Mouse (Mus musculus) MEL (cell line): Measurements from ENCODE around the gene Ap2a1. TPM values are rescaled to one million over a fixed set of nuclear protein-coding genes. Genes with fewer than 3 reads are reported as not detected.

Source experiments
- DNase-seq: peaks from one replicate; pipeline ENCODE4 v3.0.0; 2011; ENCODE audit warnings: low read depth, low spot score
- H3K27ac ChIP-seq: 2 replicates; pipeline ENCODE4 v1.5.1; 2012; ENCODE audit warnings: low read depth, mild to moderate bottlenecking, control low read depth, low read length, moderate library complexity; ENCODE audit not compliant: control insufficient read depth
- H3K27me3 ChIP-seq, 2 experiments: fragments of 150-350 bp in 1 of 2; sonication (generic) in 1 of 2; 2 replicates each; pipeline ENCODE4 v1.6.1; 2012; ENCODE audit warnings: low read length in 2 of 2, mild to moderate bottlenecking in 2 of 2, improper control_type of control experiment in 1 of 2, moderate library complexity in 1 of 2; ENCODE audit not compliant: insufficient read depth in 2 of 2, control insufficient read depth in 1 of 2
- H3K36me3 ChIP-seq, 2 experiments: 2 replicates each; pipeline ENCODE4 v1.6.1; 2012 to 2014; ENCODE audit warnings: low read length in 2 of 2, improper control_type of control experiment in 1 of 2, inconsistent platforms in 1 of 2, mild to moderate bottlenecking in 1 of 2; ENCODE audit not compliant: insufficient read depth in 2 of 2, control insufficient read depth in 1 of 2
- H3K4me1 ChIP-seq, 2 experiments: fragments of 150-350 bp in 1 of 2; sonication (generic) in 1 of 2; 2 replicates each; pipeline ENCODE4 v1.6.1; 2012; ENCODE audit warnings: low read length in 2 of 2, improper control_type of control experiment in 1 of 2, mild to moderate bottlenecking in 1 of 2; ENCODE audit not compliant: insufficient read depth in 2 of 2, control insufficient read depth in 1 of 2
- H3K4me3 ChIP-seq, 2 experiments: fragments of 150-350 bp in 1 of 2; sonication (generic) in 1 of 2; 2 replicates each; pipeline ENCODE4 v1.5.1; 2012; ENCODE audit warnings: low read depth in 2 of 2, low read length in 2 of 2, mild to moderate bottlenecking in 2 of 2, moderate library complexity in 2 of 2, control low read depth in 1 of 2, improper control_type of control experiment in 1 of 2; ENCODE audit not compliant: control insufficient read depth in 1 of 2, insufficient read depth in 1 of 2
- H3K79me2 ChIP-seq: 2 replicates; pipeline ENCODE4 v1.6.1; 2012; ENCODE audit warnings: mild to moderate bottlenecking, low read length, moderate library complexity; ENCODE audit not compliant: control insufficient read depth, poor library complexity, insufficient read depth
- H3K9ac ChIP-seq: 2 replicates; pipeline ENCODE4 v1.6.1; 2012; ENCODE audit warnings: low read depth, mild to moderate bottlenecking, control low read depth, low read length, moderate library complexity; ENCODE audit not compliant: control insufficient read depth, poor library complexity, severe bottlenecking
- H3K9me3 ChIP-seq: fragments of 150-350 bp; sonication (generic); replicated peaks from 2 replicates; pipeline ENCODE4 v1.6.1; 2012; ENCODE audit warnings: mild to moderate bottlenecking, low read length, improper control_type of control experiment, moderate library complexity; ENCODE audit not compliant: insufficient read depth
- CHD1 ChIP-seq: IDR thresholded peaks from 2 replicates; pipeline ENCODE4 v1.6.1; 2012; ENCODE audit warnings: low read depth, mild to moderate bottlenecking, inconsistent platforms, low read length, improper control_type of control experiment
- CHD2 ChIP-seq: IDR thresholded peaks from 2 replicates; pipeline ENCODE4 v1.6.1; 2011; ENCODE audit warnings: low read length, improper control_type of control experiment
- EP300 ChIP-seq, 2 experiments: IDR thresholded peaks; 2 replicates each; pipeline ENCODE4 v1.6.1; 2011; ENCODE audit warnings: improper control_type of control experiment in 2 of 2, low read length in 2 of 2, low read depth in 1 of 2, mild to moderate bottlenecking in 1 of 2
- GABPA ChIP-seq: IDR thresholded peaks from 2 replicates; pipeline ENCODE4 v1.6.1; 2012; ENCODE audit warnings: low read depth, mild to moderate bottlenecking, inconsistent platforms, low read length, improper control_type of control experiment, moderate library complexity
- GATA1 ChIP-seq: IDR thresholded peaks from 2 replicates; pipeline ENCODE4 v1.6.1; 2011; ENCODE audit warnings: low read depth, low read length, improper control_type of control experiment
- JUND ChIP-seq: IDR thresholded peaks from 2 replicates; pipeline ENCODE4 v1.6.1; 2011; ENCODE audit warnings: low read depth, mild to moderate bottlenecking, improper control_type of control experiment, low read length
- MAFK ChIP-seq: IDR thresholded peaks from 2 replicates; pipeline ENCODE4 v1.6.1; 2011; ENCODE audit warnings: low read depth, mild to moderate bottlenecking, low read length, improper control_type of control experiment, borderline replicate concordance
- MEF2A ChIP-seq: IDR thresholded peaks from 2 replicates; pipeline ENCODE4 v1.6.1; 2014; ENCODE audit warnings: low read depth, mild to moderate bottlenecking, inconsistent platforms, low read length, improper control_type of control experiment; ENCODE audit not compliant: poor library complexity, insufficient replicate concordance, severe bottlenecking; ENCODE audit errors: extremely low read depth
- MXI1 ChIP-seq: IDR thresholded peaks from 2 replicates; pipeline ENCODE4 v1.6.1; 2011; ENCODE audit warnings: mild to moderate bottlenecking, low read depth, low read length, improper control_type of control experiment
- MYB ChIP-seq: IDR thresholded peaks from 2 replicates; pipeline ENCODE4 v1.6.1; 2011; ENCODE audit warnings: mild to moderate bottlenecking, low read depth, low read length, improper control_type of control experiment
- NELFE ChIP-seq: IDR thresholded peaks from 2 replicates; pipeline ENCODE4 v1.6.1; 2011; ENCODE audit warnings: low read depth, low read length, improper control_type of control experiment
- POLR2AphosphoS5 ChIP-seq: IDR thresholded peaks from 2 replicates; pipeline ENCODE4 v1.6.1; 2012; ENCODE audit warnings: low read depth, borderline replicate concordance, mild to moderate bottlenecking, inconsistent platforms, low read length, moderate library complexity, mixed read lengths
- RAD21 ChIP-seq: IDR thresholded peaks from 2 replicates; pipeline ENCODE4 v1.6.1; 2011; ENCODE audit warnings: mild to moderate bottlenecking, low read depth, low read length, improper control_type of control experiment
- SIN3A ChIP-seq: IDR thresholded peaks from 2 replicates; pipeline ENCODE4 v1.6.1; 2012; ENCODE audit warnings: low read length, improper control_type of control experiment, inconsistent platforms
- TBP ChIP-seq: IDR thresholded peaks from 2 replicates; pipeline ENCODE4 v1.8.0; 2011; ENCODE audit warnings: low read depth, low read length, improper control_type of control experiment
- UBTF ChIP-seq: IDR thresholded peaks from 2 replicates; pipeline ENCODE4 v1.6.1; 2012; ENCODE audit warnings: low read depth, mild to moderate bottlenecking, inconsistent platforms, low read length, improper control_type of control experiment, moderate library complexity, borderline replicate concordance; ENCODE audit not compliant: insufficient read depth
- USF2 ChIP-seq, 2 experiments: IDR thresholded peaks; 2 replicates each; pipeline ENCODE4 v1.6.1; 2011 to 2012; ENCODE audit warnings: improper control_type of control experiment in 2 of 2, low read length in 2 of 2, borderline replicate concordance in 1 of 2, inconsistent platforms in 1 of 2, low read depth in 1 of 2, mild to moderate bottlenecking in 1 of 2; ENCODE audit not compliant: insufficient read depth in 1 of 2
- ZC3H11A ChIP-seq: IDR thresholded peaks from 2 replicates; pipeline ENCODE4 v1.6.1; 2012; ENCODE audit warnings: low read depth, mild to moderate bottlenecking, inconsistent platforms, low read length, improper control_type of control experiment
- ZKSCAN1 ChIP-seq: IDR thresholded peaks from 2 replicates; pipeline ENCODE4 v1.6.1; 2012; ENCODE audit warnings: low read depth, mild to moderate bottlenecking, inconsistent platforms, low read length, improper control_type of control experiment, moderate library complexity
- ZNF384 ChIP-seq: IDR thresholded peaks from 2 replicates; pipeline ENCODE4 v1.6.1; 2012; ENCODE audit warnings: low read depth, mild to moderate bottlenecking, inconsistent platforms, low read length, improper control_type of control experiment
- polyA plus RNA-seq, 2 experiments: library from polyadenylated mRNA; stranded (reverse) in 1 of 2; unstranded in 1 of 2; fragments of >175 nt in 1 of 2; fragments of >200 nt in 1 of 2; gene quantifications; 2 replicates each; pipeline versions ENCODE4 v1.2.1 to v1.2.4; 2012; ENCODE audit warnings: low replicate concordance in 2 of 2, low read depth in 1 of 2; ENCODE audit not compliant: insufficient read length in 2 of 2, insufficient read depth in 1 of 2, missing spikeins in 1 of 2
- total RNA-seq: library from RNA; depleted of rRNA; stranded (reverse); fragments of 300-350 nt; gene quantifications from 2 replicates; pipeline ENCODE4 v1.2.3, GENCODE M21; 2012

The Ap2a1 gene
- total and polyA plus RNA-seq, 3 experiments = 54.0 to 107 (median 73.1) TPM

- H3K4me1 ChIP-seq = peaks cover 5 to 31% of the 10 kb centered on the region in 2 experiments
Observed at GRCm38 (mm10) chr7:44853596-44854355, 75.5 kb downstream of the Ap2a1 start.

GRCm38 (mm10) chr7:44853065-44853464 lies 76.2 kb downstream of the Ap2a1 start:
- no peak for DNase-seq
- H3K9me3 ChIP-seq = no peaks in the 10 kb centered on the region
- TF ChIP-seq GABPA (no peak), RAD21 (no peak), ZKSCAN1 (no peak), MAFK (no peak), ZNF384 (no peak), MXI1 (no peak), EP300 (IDR thresholded peaks at IDR 0.05; ENCODE audit: low read depth in 1 of 2, low read length in 2 of 2) (no peak), GATA1 (no peak), CHD1 (no peak), JUND (no peak), MEF2A (no peak), POLR2AphosphoS5 (no peak), UBTF (no peak), TBP (no peak)
- no peaks in the 10 kb centered on the region for H3K27me3 ChIP-seq
- peaks cover 0 to 20% of the 10 kb centered on the region in 2 experiments; a peak in 2 of 4 replicates for H3K36me3 ChIP-seq
- no peak overlapping the region for H3K4me3 ChIP-seq
- H3K27ac ChIP-seq = no peak overlapping the region
- peaks cover 29% of the 10 kb centered on the region for H3K79me2 ChIP-seq
- no peak overlapping the region for H3K9ac ChIP-seq
- peaks cover 5 to 27% of the 10 kb centered on the region in 2 experiments for H3K4me1 ChIP-seq

More at GRCm38 (mm10) chr7:44853596-44854355, 75.5 kb downstream of the Ap2a1 start:
- DNase-seq = no peak
- no peaks in the 10 kb centered on the region for H3K27me3 ChIP-seq
- TF ChIP-seq JUND (no peak), NELFE (no peak), SIN3A (no peak), USF2 (IDR thresholded peaks at IDR 0.05; ENCODE audit: borderline replicate concordance in 1 of 2, insufficient read depth in 1 of 2, low read depth in 1 of 2, low read length in 2 of 2) (no peak), MYB (no peak), CHD2 (no peak), UBTF (no peak), POLR2AphosphoS5 (no peak), ZC3H11A (no peak)
- peaks cover 27% of the 10 kb centered on the region for H3K79me2 ChIP-seq
- no peaks in the 10 kb centered on the region for H3K9me3 ChIP-seq
- H3K4me3 ChIP-seq = no peak overlapping the region
- H3K36me3 ChIP-seq = peaks cover 0 to 20% of the 10 kb centered on the region in 2 experiments; a peak in 2 of 4 replicates
- no peak overlapping the region for H3K27ac ChIP-seq
- no peak overlapping the region for H3K9ac ChIP-seq
